Mouse (Mus musculus) lung, embryonic 14.5 days (tissue): ENCODE measurements at regions not wholly inside any gene's neighbourhood (a gene's known extent, or its start where the extent isn't known, plus 50 kb on each side); places are given as distances from the start of the nearest gene placed in this dataset.

Source experiments
- ATAC-seq: fragments of 200-750 bp; cut with Nextera tagmentation; 2 replicates; pipeline ENCODE4 v1.8.0; 2017; ENCODE audit warnings: mild to moderate bottlenecking, moderate TSS enrichment, moderate library complexity; ENCODE audit not compliant: insufficient read depth
- DNase-seq: peaks from one replicate; pipeline ENCODE4 v3.0.0-alpha.2; 2015
- H3K27ac ChIP-seq: fragments of 300-500 bp; sonication (generic); 2 replicates; pipeline ENCODE4 v1.5.1; 2014; ENCODE audit warnings: low read depth, mild to moderate bottlenecking, moderate library complexity
- H3K27me3 ChIP-seq: fragments of 300-500 bp; sonication (generic); 2 replicates; pipeline ENCODE4 v1.6.1; 2014; ENCODE audit warnings: low read length, control low read depth; ENCODE audit not compliant: insufficient read depth
- H3K36me3 ChIP-seq: fragments of 300-500 bp; sonication (generic); 2 replicates; pipeline ENCODE4 v1.6.1; 2014; ENCODE audit warnings: control low read depth; ENCODE audit not compliant: insufficient read depth
- H3K4me1 ChIP-seq: fragments of 300-500 bp; sonication (generic); 2 replicates; pipeline ENCODE4 v1.6.1; 2014; ENCODE audit warnings: antibody characterized with exemption, control low read depth; ENCODE audit not compliant: insufficient read depth
- H3K4me2 ChIP-seq: fragments of 300-500 bp; sonication (generic); 2 replicates; pipeline ENCODE4 v1.6.1; 2014; ENCODE audit warnings: mild to moderate bottlenecking
- H3K4me3 ChIP-seq: fragments of 300-500 bp; sonication (generic); 2 replicates; pipeline ENCODE4 v1.5.1; 2014; ENCODE audit warnings: low read depth, low read length
- H3K9ac ChIP-seq: fragments of 300-500 bp; sonication (generic); 2 replicates; pipeline ENCODE4 v1.6.1; 2014
- H3K9me3 ChIP-seq: fragments of 300-500 bp; sonication (generic); 2 replicates; pipeline ENCODE4 v1.6.1; 2016; ENCODE audit warnings: low read depth, low read length, control low read depth
- CTCF ChIP-seq: IDR thresholded peaks from 2 replicates; pipeline ENCODE4 v1.5.1; 2016; ENCODE audit warnings: antibody characterized with exemption, low read depth
- WGBS: fragments of 180-500 bp; shearing (Covaris S2); extraction: QIAGEN DNeasy Blood & Tissue Kit; methylation state at CpG from one replicate; pipeline ENCODE4 v1.1.7; 2014; 5-methylcytosine and 5-hydroxymethylcytosine counted together

GRCm38 (mm10) chr13:60019291-60020174 is 157.6 kb downstream of the Gas1 start:
- DNase-seq, result peak; percentile 57
- 16% methylated on average over 13 of the region's 13 CpGs for WGBS

DNA sequence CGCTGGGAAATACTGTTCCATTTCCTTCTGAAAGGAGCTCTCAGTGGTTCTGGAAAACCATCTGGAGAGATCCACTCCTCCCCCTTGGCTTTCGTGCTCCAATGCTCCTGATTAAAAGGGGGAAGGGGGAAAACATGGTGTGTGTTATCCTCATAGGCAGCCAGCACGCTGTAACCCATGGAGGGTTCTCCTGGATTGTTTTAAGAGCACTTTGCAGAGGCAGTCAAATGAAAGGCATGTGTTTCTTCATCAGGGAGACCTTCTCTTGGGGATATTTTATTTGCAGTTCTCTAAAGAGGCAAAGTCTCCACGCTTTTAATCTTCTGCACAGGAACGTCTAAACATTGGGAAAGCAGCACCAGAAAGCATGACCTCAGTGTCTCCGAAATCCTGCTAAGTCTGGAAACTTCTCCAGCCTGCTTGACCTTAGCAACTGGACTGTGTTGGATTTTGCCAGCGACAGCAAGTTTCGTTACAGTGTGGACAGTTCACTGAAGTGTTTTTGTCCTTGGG is 161.3 kb downstream of the Gas1 start:
- H3K4me1 ChIP-seq, result 0 out of 2 replicates have a peak, but pooled peaks cover 6% of the 10 kb centered on the region
- no peaks in the 10 kb centered on the region for H3K36me3 ChIP-seq
- no peak overlapping the region for H3K4me2 ChIP-seq
- H3K27ac ChIP-seq, result peak overlapping the region; percentile 26; the same call in 1 of the 2 replicates
- H3K27me3 ChIP-seq, result no peaks in the 10 kb centered on the region
- no peak for TF ChIP-seq CTCF
- H3K9me3 ChIP-seq, result no peaks in the 10 kb centered on the region
- ATAC-seq, result no peak
- no peak overlapping the region for H3K9ac ChIP-seq
- WGBS, result 44% methylated on average over 8 of the region's 8 CpGs
- DNase-seq, result no peak
- H3K4me3 ChIP-seq, result no peak overlapping the region

More at GRCm38 (mm10) chr13:60019291-60020174, 157.6 kb downstream of the Gas1 start:
- no peaks in the 10 kb centered on the region for H3K36me3 ChIP-seq
- no peak overlapping the region for H3K4me3 ChIP-seq
- TF ChIP-seq CTCF, result no peak
- H3K4me1 ChIP-seq, result 0 out of 2 replicates have a peak, but pooled peaks cover 6% of the 10 kb centered on the region
- H3K27me3 ChIP-seq, result no peaks in the 10 kb centered on the region
- H3K9ac ChIP-seq, result no peak overlapping the region
- H3K4me2 ChIP-seq, result no peak overlapping the region
- H3K9me3 ChIP-seq, result no peaks in the 10 kb centered on the region
- H3K27ac ChIP-seq, result peak overlapping the region; percentile 58; the same call in 1 of the 2 replicates
- ATAC-seq, result peak; percentile 17; the same call in 1 of the 2 replicates

DNA sequence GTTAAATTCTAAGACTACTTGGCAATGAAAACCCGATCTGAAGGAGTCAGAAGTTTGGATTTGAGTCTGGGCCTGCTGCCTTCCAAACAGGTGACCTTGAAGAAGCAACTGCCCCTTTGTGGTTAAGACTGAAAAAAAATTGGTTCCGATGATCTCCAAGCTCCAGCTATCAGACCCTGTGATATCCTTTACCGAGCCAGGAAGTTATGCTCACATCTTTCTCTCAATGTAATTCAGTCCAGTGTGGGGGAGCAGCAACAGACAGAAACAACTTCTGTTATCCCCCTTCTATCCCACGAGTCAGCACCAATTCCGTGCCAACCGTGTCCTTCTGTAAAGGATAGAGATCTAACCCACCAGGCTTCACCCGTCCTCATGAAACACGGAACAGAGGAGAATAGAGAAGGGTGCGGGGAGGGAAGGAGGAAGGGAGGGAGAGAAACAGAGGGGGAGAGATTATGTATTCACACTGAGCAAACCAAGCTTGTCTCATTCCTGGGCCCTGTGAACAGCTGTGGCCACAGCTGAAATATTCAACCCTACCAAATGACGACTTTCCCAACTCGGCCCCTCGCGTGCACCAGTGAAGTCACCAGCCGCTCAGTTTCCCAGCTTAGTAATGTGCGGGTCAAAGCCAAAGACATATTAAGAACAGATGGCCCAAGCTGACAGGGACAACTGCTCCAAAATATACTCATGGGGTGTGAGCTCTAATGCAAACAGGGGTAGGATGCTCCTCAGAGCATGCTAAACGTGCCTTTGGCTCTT is 164.9 kb downstream of the Gas1 start:
- peak; percentile 69 for DNase-seq
- Histone ChIP-seq H3K36me3 (no peaks in the 10 kb centered on the region), H3K27me3 (no peaks in the 10 kb centered on the region), H3K9ac (no peak overlapping the region), H3K27ac (no peak overlapping the region), H3K4me3 (no peak overlapping the region), H3K9me3 (no peaks in the 10 kb centered on the region), H3K4me2 (no peak overlapping the region), H3K4me1 (no peaks in the 10 kb centered on the region)
- 60% methylated on average over 16 of the region's 16 CpGs for WGBS
- TF ChIP-seq CTCF, result no peak
- peak; percentile 77 for ATAC-seq

- H3K27ac ChIP-seq, result no peak overlapping the region
- H3K9me3 ChIP-seq, result no peaks in the 10 kb centered on the region
- WGBS, result 58% methylated on average over 2 of the region's 2 CpGs
- TF ChIP-seq CTCF, result no peak
- H3K4me1 ChIP-seq, result no peaks in the 10 kb centered on the region
- H3K4me3 ChIP-seq, result no peak overlapping the region
- H3K36me3 ChIP-seq, result no peaks in the 10 kb centered on the region
- no peak overlapping the region for H3K9ac ChIP-seq
- DNase-seq (no peak), ATAC-seq (no peak)
- no peaks in the 10 kb centered on the region for H3K27me3 ChIP-seq
- H3K4me2 ChIP-seq, result no peak overlapping the region
These were observed 166.1 kb downstream of the Gas1 start for GRCm38 (mm10) chr13:60011092-60011491.

DNA sequence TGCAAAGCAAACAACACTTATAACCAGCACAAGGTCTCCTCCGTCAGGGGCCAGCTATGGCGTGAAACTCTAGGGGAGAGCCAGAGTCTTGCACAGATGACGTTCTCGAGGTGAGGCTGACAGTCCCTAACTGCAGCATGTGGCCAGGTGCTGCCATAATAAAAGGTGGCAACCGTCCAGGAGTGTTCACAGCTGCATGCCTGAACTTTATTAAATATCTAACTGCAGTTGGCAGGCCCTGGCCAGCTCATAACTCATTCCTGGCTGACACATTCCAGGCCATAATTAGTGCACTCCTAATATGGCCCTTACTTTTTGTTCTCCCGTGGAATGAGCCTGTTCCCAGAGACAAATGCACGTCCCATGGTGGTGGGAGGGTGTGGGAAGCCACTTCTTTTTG is 169.6 kb downstream of the Gas1 start:
- Histone ChIP-seq H3K4me3 (no peak overlapping the region), H3K27ac (no peak overlapping the region), H3K4me1 (no peaks in the 10 kb centered on the region), H3K9ac (no peak overlapping the region), H3K9me3 (no peaks in the 10 kb centered on the region), H3K36me3 (no peaks in the 10 kb centered on the region), H3K27me3 (no peaks in the 10 kb centered on the region), H3K4me2 (no peak overlapping the region)
- WGBS, result 18% methylated on average over 7 of the region's 7 CpGs
- no peak for TF ChIP-seq CTCF
- DNase-seq, result peak; percentile 65
- peak; percentile 66 for ATAC-seq

DNA sequence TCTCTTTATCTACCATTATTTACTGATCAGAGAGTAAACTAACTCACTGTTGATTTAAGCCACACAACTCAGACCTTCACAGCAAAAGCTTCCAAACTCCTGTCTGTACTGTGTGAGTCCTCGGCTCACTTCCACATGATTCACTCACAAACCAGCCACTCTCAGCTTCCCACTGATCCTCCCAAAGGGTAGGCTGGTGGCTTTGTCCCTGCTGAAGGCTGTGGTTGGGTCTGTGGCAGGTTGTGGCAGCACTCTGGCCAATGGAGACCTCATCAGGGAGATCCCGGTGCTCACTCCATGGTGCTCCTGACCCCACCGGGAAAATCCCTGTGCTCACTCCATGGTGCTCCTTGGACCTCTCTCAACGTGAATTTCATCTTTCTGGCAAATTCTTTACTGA is 170.1 kb downstream of the Gas1 start:
- H3K9ac ChIP-seq, result no peak overlapping the region
- no peak for TF ChIP-seq CTCF
- no peak overlapping the region for H3K27ac ChIP-seq
- no peaks in the 10 kb centered on the region for H3K4me1 ChIP-seq
- no peak overlapping the region for H3K4me2 ChIP-seq
- 53% methylated on average over 4 of the region's 4 CpGs for WGBS
- ATAC-seq (no peak), DNase-seq (no peak)
- H3K27me3 ChIP-seq, result no peaks in the 10 kb centered on the region
- H3K4me3 ChIP-seq, result no peak overlapping the region
- no peaks in the 10 kb centered on the region for H3K36me3 ChIP-seq
- H3K9me3 ChIP-seq, result no peaks in the 10 kb centered on the region

- H3K27ac ChIP-seq, result no peak overlapping the region
- DNase-seq (no peak), ATAC-seq (no peak)
- H3K27me3 ChIP-seq, result no peaks in the 10 kb centered on the region
- no peak for TF ChIP-seq CTCF
- no peaks in the 10 kb centered on the region for H3K4me1 ChIP-seq
- no peak overlapping the region for H3K4me3 ChIP-seq
- 88% methylated on average over 2 of the region's 2 CpGs for WGBS
- no peaks in the 10 kb centered on the region for H3K9me3 ChIP-seq
- no peak overlapping the region for H3K4me2 ChIP-seq
- H3K9ac ChIP-seq, result no peak overlapping the region
- no peaks in the 10 kb centered on the region for H3K36me3 ChIP-seq
These were observed 172.6 kb downstream of the Gas1 start for GRCm38 (mm10) chr13:60004611-60005010.
